Mouse (Mus musculus) erythroblast, embryonic 14.5 days (primary cell): Measurements from ENCODE around the gene Flt1. TPM values are rescaled to one million over a fixed set of nuclear protein-coding genes. Genes with fewer than 3 reads are reported as not detected.

Experiments
- H3K27me3 ChIP-seq: 2 replicates; pipeline ENCODE4 v1.6.1; 2012; ENCODE audit warnings: inconsistent platforms; ENCODE audit not compliant: control insufficient read depth
- H3K36me3 ChIP-seq: 2 replicates; pipeline ENCODE4 v1.6.1; 2012; ENCODE audit warnings: mild to moderate bottlenecking, inconsistent platforms; ENCODE audit not compliant: control insufficient read depth
- H3K4me1 ChIP-seq: 2 replicates; pipeline ENCODE4 v1.6.1; 2012; ENCODE audit warnings: inconsistent platforms; ENCODE audit not compliant: control insufficient read depth
- H3K4me3 ChIP-seq: replicated peaks from 2 replicates; pipeline ENCODE3; 2012; ENCODE audit warnings: moderate library complexity, mild to moderate bottlenecking, inconsistent platforms
- H3K9me3 ChIP-seq: 2 replicates; pipeline ENCODE4 v1.6.1; 2012; ENCODE audit warnings: low read length, inconsistent platforms, mixed read lengths; ENCODE audit not compliant: control insufficient read depth
- GATA1 ChIP-seq: IDR thresholded peaks from 2 replicates; pipeline ENCODE4 v1.6.1; 2012; ENCODE audit warnings: low read length, inconsistent platforms, mixed read lengths
- TAL1 ChIP-seq: IDR thresholded peaks from 3 replicates; pipeline ENCODE4 v1.6.1; 2012; ENCODE audit warnings: low read length, inconsistent platforms, mixed read lengths
- polyA plus RNA-seq: library from polyadenylated mRNA; stranded (reverse); fragments of >175 nt; gene quantifications from 2 replicates; pipeline ENCODE4 v1.2.3, GENCODE M21; 2012

Flt1 gene
- polyA plus RNA-seq, 1 experiment: 0.03 TPM

DNA sequence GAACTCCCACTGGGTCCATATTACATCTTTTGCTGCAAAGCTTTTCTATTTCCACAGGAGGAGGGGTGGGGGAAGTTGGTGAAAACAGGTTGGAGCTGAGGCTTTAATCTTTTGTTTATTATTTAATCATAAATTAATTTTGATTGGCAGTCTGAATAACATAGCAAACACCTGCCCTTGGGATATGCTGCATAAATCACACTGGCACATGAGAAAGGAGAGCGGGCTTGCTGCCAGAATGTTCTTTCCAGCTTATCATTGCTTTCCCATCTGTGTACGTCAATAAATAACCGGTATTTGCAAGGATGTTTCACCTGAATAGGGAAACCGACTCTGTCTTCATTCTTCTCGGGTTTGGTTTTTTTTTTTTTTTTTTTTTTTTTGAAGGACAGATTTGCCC, 45.1 kb downstream of the Flt1 start:
- no peaks in the 10 kb centered on the region for H3K27me3 ChIP-seq
- peaks cover 2% of the 10 kb centered on the region; the same call in 1 of the 2 replicates for H3K9me3 ChIP-seq
- no peaks in the 10 kb centered on the region for H3K36me3 ChIP-seq
- no peaks in the 10 kb centered on the region for H3K4me1 ChIP-seq
- H3K4me3 ChIP-seq: no peak overlapping the region
- no peak for TF ChIP-seq TAL1
- no peak for TF ChIP-seq GATA1

DNA sequence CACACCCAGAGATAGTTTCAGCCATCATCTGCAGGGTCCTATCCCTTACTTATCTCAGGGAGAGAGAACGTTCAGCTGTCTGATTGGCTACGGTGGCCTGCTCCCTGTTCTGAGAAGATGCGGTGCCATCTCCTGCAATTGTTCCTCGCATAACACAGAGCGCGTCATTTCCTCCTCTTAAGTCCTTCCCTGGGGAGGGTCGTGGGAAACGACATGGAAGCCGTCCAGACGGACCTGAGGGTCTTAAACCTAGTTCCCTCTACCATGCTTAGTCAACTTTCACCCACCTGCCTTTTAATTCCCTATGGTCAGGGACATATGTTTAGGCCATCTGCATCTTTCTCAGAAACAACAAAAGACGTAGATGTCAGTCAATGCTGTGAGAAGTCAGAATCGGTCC, 46.5 kb downstream of the Flt1 start:
- no peaks in the 10 kb centered on the region for H3K4me1 ChIP-seq
- H3K4me3 ChIP-seq: no peak overlapping the region
- peaks cover 2% of the 10 kb centered on the region; the same call in 1 of the 2 replicates for H3K9me3 ChIP-seq
- no peaks in the 10 kb centered on the region for H3K36me3 ChIP-seq
- H3K27me3 ChIP-seq: no peaks in the 10 kb centered on the region
- no peak for TF ChIP-seq GATA1
- TF ChIP-seq TAL1: no peak

DNA sequence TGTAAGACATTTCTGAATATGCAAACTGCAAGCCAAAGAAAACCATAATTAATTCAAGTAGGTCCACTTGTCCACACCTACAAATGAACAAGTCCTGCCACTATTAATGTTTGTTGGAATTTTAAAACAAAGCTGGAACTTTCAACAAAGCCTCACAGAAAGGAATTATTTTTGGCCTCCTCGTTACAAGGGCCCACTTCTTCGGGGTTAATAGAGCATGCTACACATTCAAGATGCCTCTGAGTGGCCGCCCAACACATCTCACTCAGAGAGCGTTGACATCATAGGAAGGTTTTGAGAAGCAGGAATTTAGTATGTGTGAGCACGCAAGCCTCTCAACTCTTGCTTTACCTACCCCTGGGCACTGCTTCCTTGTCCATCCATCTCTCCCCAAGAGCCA, 50.0 kb downstream of the Flt1 start:
- H3K4me1 ChIP-seq: no peaks in the 10 kb centered on the region
- H3K4me3 ChIP-seq: no peak overlapping the region
- H3K9me3 ChIP-seq: peaks cover 2% of the 10 kb centered on the region; the same call in 1 of the 2 replicates
- TF ChIP-seq TAL1: no peak
- no peak for TF ChIP-seq GATA1
- no peaks in the 10 kb centered on the region for H3K36me3 ChIP-seq
- H3K27me3 ChIP-seq: no peaks in the 10 kb centered on the region

DNA sequence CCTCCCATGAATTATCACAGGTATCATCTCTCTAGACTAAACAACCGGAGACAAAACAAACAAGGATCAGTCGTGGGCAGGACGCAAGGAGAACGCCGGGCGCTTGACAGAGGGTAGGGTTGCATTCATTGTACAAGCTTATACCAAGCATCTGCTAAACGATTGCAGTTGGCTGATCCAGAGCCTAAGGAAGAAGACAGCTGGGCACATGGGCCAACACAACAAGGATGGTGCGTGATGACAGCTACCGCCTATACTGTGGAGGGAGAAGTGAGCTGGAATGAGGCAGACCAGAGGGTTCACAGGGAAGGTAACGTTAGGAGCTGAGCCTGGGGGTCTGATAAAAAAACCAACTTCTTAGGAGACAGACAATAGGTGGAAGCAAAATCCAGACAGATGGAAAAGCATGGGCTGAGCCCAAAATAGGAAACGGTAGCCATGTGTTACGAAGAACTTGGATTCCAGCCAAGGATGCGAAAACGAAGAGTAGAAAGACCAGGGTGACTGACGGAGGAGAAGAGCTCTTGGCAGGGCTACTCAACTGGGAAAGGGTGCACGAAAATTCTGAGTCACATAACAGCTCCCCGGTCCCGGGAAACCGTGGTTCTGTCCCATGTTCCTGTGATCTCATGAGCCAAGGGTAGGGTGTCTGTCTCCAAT, 53.9 kb downstream of the Flt1 start:
- Histone ChIP-seq H3K4me3 (no peak overlapping the region), H3K4me1 (no peaks in the 10 kb centered on the region), H3K27me3 (no peaks in the 10 kb centered on the region), H3K9me3 (peaks cover 5% of the 10 kb centered on the region), H3K36me3 (no peaks in the 10 kb centered on the region)
- TF ChIP-seq GATA1 (no peak), TAL1 (no peak)

DNA sequence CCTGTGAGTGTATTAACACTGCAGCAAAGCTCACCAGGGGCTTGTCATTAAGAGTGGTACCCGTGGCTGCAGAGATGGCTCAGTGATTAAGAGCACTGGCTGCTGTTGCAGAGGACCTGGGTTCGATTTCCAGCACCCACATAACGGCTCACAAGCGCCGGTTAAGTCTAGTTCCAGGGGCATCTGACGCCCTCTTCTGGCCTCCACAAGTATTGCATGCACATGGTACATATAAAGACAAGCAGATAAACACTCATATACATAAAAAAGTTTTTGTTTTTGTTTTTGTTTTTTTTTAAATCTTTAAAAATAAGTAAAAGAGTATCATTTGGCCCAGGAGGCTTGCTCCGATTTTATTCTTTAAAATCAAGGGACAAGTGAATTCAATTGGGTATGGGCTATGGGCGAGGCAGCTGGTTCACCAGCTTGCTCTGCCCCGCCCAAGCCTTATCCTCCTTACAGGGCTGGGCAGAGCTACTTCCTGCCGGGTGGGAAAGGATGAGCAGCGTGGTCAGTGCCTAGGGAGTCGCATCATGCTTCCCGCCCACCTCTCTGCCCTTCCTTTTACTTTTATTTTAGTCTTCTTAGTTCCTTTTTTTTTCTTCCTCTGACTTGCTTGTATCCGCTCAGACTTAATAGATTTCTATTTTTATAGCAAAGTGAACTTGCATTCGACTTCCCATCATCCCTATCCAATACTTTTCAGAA, 57.0 kb downstream of the Flt1 start:
- TF ChIP-seq GATA1: no peak
- TF ChIP-seq TAL1: no peak
- Histone ChIP-seq H3K4me3 (no peak overlapping the region), H3K9me3 (peaks cover 5% of the 10 kb centered on the region), H3K4me1 (no peaks in the 10 kb centered on the region), H3K36me3 (no peaks in the 10 kb centered on the region), H3K27me3 (no peaks in the 10 kb centered on the region)

DNA sequence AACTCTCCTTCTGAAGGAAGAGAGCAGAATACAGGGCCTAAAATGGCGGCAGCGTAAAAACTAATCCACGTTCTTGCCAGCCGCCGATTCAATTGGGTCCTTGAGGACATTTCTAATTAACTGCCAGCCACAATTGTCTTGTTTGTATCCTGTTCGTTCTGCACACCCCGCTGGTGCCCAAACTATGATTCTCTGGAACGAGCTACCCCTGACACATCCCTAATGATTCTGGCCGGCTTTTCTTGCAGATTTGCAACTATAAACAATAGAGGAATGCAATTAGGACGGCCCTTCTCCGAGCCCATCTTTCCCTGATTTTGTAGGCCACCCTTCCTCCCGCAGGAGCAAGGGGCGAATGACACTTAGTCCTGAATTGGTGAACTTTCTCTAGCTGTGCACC, 59.9 kb downstream of the Flt1 start:
- Histone ChIP-seq H3K4me1 (no peaks in the 10 kb centered on the region), H3K9me3 (peaks cover 5% of the 10 kb centered on the region), H3K4me3 (no peak overlapping the region), H3K36me3 (no peaks in the 10 kb centered on the region), H3K27me3 (no peaks in the 10 kb centered on the region)
- TF ChIP-seq GATA1 (no peak), TAL1 (no peak)

DNA sequence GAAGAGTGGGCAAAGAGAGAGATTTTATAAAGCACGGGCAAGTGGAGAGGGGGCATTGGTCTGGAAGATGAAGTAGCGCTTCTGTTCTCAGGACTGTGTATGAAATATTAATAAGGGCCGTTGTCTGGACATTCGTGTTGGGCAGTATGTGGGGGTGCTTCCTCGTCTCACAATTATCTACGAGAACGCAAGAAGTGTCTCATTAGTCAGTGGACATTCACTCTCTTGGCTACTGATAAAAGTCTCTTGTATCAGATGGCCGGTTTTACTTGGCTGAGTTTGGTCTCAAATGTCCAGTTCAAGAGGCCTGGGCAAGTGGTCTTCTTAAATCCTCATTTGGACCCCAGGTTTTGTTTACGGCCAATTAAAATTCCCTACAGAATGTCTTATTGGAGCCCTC, 60.4 kb downstream of the Flt1 start:
- Histone ChIP-seq H3K9me3 (peaks cover 5% of the 10 kb centered on the region), H3K4me3 (no peak overlapping the region), H3K36me3 (no peaks in the 10 kb centered on the region), H3K27me3 (no peaks in the 10 kb centered on the region), H3K4me1 (no peaks in the 10 kb centered on the region)
- TF ChIP-seq GATA1 (no peak), TAL1 (no peak)

DNA sequence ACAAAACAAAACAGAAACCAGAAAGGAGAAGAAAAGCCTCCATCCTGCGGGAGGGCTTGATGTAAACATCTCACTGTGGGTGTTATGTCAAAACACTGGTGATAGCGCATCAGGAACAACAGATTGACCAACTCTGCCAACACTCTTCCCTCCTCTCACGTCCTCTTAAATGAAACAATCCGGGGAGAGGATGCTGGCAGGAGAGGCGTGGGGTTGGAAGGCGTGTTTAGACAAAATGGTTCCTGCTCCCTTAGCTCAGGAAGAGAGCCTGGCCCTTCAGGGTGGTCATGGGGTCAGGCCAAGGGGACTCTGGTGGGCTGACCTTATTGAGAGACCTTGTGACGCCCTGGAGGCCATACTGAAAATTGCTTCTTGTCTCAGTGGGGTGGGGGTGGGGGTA, 65.9 kb downstream of the Flt1 start:
- H3K4me3 ChIP-seq: no peak overlapping the region
- no peaks in the 10 kb centered on the region for H3K27me3 ChIP-seq
- TF ChIP-seq GATA1 (no peak), TAL1 (no peak)
- peaks cover 5% of the 10 kb centered on the region for H3K4me1 ChIP-seq
- H3K36me3 ChIP-seq: no peaks in the 10 kb centered on the region
- no peaks in the 10 kb centered on the region for H3K9me3 ChIP-seq

DNA sequence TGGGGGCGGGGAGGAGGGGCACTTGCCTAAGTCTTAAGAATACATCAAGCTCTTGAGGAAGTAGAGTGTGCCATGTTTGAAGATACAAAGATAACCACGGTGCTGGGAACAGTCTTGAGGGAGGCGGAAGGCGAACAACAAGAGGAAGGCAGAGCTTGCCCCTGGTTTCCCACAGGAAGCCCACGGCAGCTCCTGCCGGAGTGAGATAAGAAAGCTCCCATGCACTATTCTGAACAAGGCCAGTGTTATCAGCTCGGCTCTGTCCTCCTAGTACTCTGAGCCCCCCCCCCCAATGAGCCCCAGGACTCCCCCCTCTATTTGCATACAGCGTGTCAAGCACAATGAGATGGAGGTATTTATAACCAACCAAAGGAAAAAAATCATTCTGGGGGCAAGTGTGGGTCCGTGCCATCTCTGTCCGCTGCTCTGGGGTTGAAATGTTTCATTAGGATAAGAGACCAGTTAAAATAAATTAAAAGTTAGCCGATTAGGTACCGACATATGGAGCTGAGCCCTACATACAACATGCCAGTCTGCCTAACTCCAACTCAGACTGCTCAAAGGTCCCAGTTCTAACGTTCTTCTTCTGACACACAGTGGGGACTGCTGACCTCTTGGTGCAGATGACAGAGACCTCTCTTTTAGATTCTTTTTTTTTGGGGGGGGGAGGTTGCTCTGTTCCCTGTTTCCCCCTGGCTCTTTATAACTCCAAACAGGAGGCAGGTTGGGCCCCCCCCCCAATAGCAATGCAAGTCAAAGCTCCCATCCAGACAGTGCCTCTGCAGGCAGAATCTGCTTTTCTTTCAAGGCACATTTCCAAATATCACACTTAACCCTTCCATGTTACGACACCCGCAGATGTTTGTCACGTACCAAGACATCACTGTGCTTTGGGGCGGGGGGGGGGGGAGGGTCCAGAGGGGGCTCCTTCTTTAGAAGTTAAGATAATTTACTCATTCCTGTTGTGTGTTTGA, 67.6 kb downstream of the Flt1 start:
- H3K9me3 ChIP-seq: no peaks in the 10 kb centered on the region
- no peaks in the 10 kb centered on the region for H3K36me3 ChIP-seq
- no peaks in the 10 kb centered on the region for H3K27me3 ChIP-seq
- H3K4me3 ChIP-seq: no peak overlapping the region
- H3K4me1 ChIP-seq: peaks cover 5% of the 10 kb centered on the region
- TF ChIP-seq GATA1: no peak
- no peak for TF ChIP-seq TAL1
